Mouse (Mus musculus) embryonic facial prominence, embryonic 12.5 days (tissue): ENCODE data around the gene Capn1. TPM values are rescaled to one million over a fixed set of nuclear protein-coding genes. Genes with fewer than 3 reads are reported as not detected.

Experiments used
- ATAC-seq: fragments of 200-750 bp; cut with Nextera tagmentation; 2 replicates; pipeline ENCODE4 v1.8.0; 2017; ENCODE audit not compliant: insufficient number of reproducible peaks, insufficient read depth, low FRiP score, low TSS enrichment
- H3K27ac ChIP-seq: fragments of 300-500 bp; sonication (generic); 2 replicates; pipeline ENCODE4 v1.5.1; 2016; ENCODE audit warnings: mild to moderate bottlenecking
- H3K27me3 ChIP-seq: fragments of 300-500 bp; sonication (generic); 2 replicates; pipeline ENCODE4 v1.6.1; 2016; ENCODE audit warnings: mild to moderate bottlenecking, moderate library complexity
- H3K36me3 ChIP-seq: fragments of 300-500 bp; sonication (generic); 2 replicates; pipeline ENCODE4 v1.6.1; 2016; ENCODE audit warnings: mild to moderate bottlenecking
- H3K4me1 ChIP-seq: fragments of 300-500 bp; sonication (generic); 2 replicates; pipeline ENCODE4 v1.6.1; 2016
- H3K4me2 ChIP-seq: fragments of 300-500 bp; sonication (generic); replicated peaks from 2 replicates; pipeline ENCODE4 v1.6.1; 2016; ENCODE audit warnings: mild to moderate bottlenecking, moderate library complexity
- H3K4me3 ChIP-seq: fragments of 300-500 bp; sonication (generic); 2 replicates; pipeline ENCODE4 v1.5.1; 2016; ENCODE audit warnings: mild to moderate bottlenecking
- H3K9ac ChIP-seq: fragments of 300-500 bp; sonication (generic); 2 replicates; pipeline ENCODE4 v1.6.1; 2016; ENCODE audit warnings: mild to moderate bottlenecking, moderate library complexity
- H3K9me3 ChIP-seq: fragments of 300-500 bp; sonication (generic); 2 replicates; pipeline ENCODE4 v1.6.1; 2016; ENCODE audit warnings: mild to moderate bottlenecking, moderate library complexity
- WGBS: fragments of 180-500 bp; shearing (Covaris S2); methylation state at CpG from one replicate; pipeline ENCODE4 v1.1.7; 2016; 5-methylcytosine and 5-hydroxymethylcytosine counted together
- polyA plus RNA-seq: library from polyadenylated mRNA; unstranded; fragments of >200 nt; fragmentation: Nextera tagmentation; extraction: Ambion mirVana; gene quantifications from 2 replicates; pipeline ENCODE4 v1.2.1, GENCODE M21; 2016

The Capn1 gene
- polyA plus RNA-seq, 1 experiment from 2014 or later, result 7.7 TPM

DNA sequence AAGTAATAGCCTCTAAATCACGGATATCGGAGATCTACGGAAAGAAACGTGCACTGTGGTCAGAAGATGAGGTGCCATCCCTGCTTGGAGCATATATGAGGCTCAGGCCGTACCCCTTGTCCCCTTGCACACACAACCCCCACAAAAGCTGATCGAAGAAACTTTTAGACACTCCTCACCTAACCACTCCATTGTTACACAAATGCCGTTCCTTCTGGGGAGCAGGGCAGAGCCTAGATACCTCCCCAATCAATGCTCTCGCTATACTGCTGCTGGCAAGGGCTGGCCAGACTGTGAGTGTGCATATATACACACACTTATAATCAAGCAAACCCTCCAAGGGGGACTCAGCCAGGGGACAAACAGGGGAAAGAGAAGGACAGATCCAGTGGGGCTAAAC lies 6.6 kb downstream of the Capn1 start:
- no peak overlapping the region for H3K27ac ChIP-seq
- H3K4me1 ChIP-seq, result no peaks in the 10 kb centered on the region
- no peak overlapping the region for H3K4me3 ChIP-seq
- no peak overlapping the region for H3K4me2 ChIP-seq
- no peaks in the 10 kb centered on the region for H3K36me3 ChIP-seq
- no peaks in the 10 kb centered on the region for H3K9me3 ChIP-seq
- no peak for ATAC-seq
- H3K27me3 ChIP-seq, result 0 out of 2 replicates have a peak, but pooled peaks cover 1% of the 10 kb centered on the region
- H3K9ac ChIP-seq, result no peak overlapping the region
- WGBS, result 74% methylated on average over 8 of the region's 8 CpGs

- no peaks in the 10 kb centered on the region for H3K36me3 ChIP-seq
- no peak overlapping the region for H3K27ac ChIP-seq
- no peaks in the 10 kb centered on the region for H3K27me3 ChIP-seq
- 84% methylated on average over 13 of the region's 13 CpGs for WGBS
- H3K9me3 ChIP-seq, result no peaks in the 10 kb centered on the region
- H3K4me1 ChIP-seq, result no peaks in the 10 kb centered on the region
- no peak for ATAC-seq
- no peak overlapping the region for H3K4me3 ChIP-seq
- H3K9ac ChIP-seq, result no peak overlapping the region
- H3K4me2 ChIP-seq, result no peak overlapping the region
These were observed 8.7 kb downstream of the Capn1 start for GRCm38 (mm10) chr19:6007013-6007412.

DNA sequence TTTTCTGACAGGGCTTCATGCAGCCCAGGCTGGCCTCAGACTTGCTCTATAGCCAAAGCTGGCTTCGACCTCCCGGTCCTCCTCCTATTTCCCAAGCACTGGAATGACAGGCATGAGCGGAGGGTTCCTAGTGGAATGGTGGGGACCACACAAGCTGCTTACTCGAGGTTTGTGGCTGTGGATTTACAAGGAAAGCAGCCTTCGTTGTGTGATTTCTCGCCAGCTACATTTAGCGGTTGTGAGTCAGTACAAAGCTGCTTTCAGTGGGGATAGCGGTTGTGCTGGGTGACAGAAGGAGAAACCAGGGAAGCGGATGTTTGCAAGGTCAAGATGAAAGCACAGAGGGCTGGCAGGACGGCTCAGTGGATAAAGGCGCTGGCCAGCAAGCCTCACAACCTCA lies 10.2 kb downstream of the Capn1 start:
- H3K4me1 ChIP-seq, result no peaks in the 10 kb centered on the region
- ATAC-seq, result no peak

GRCm38 (mm10) chr19:5999969-6000368 lies 15.7 kb downstream of the Capn1 start:
- Histone ChIP-seq H3K27ac (no peak overlapping the region), H3K9me3 (no peaks in the 10 kb centered on the region), H3K4me3 (no peak overlapping the region), H3K4me2 (no peak overlapping the region), H3K36me3 (no peaks in the 10 kb centered on the region), H3K9ac (no peak overlapping the region), H3K4me1 (no peaks in the 10 kb centered on the region), H3K27me3 (no peaks in the 10 kb centered on the region)
- ATAC-seq, result no peak
- WGBS, result 76% methylated on average over 5 of the region's 5 CpGs

More for the DNA sequence above, 10.2 kb downstream of the Capn1 start:
- no peaks in the 10 kb centered on the region for H3K9me3 ChIP-seq
- no peak overlapping the region for H3K27ac ChIP-seq
- no peaks in the 10 kb centered on the region for H3K27me3 ChIP-seq
- WGBS, result 66% methylated on average over 11 of the region's 11 CpGs
- no peak overlapping the region for H3K4me3 ChIP-seq
- H3K36me3 ChIP-seq, result no peaks in the 10 kb centered on the region
- no peak overlapping the region for H3K4me2 ChIP-seq
- H3K9ac ChIP-seq, result no peak overlapping the region

GRCm38 (mm10) chr19:5998180-5998579 lies 17.5 kb downstream of the Capn1 start:
- no peak for ATAC-seq
- Histone ChIP-seq H3K27me3 (no peaks in the 10 kb centered on the region), H3K4me3 (no peak overlapping the region), H3K36me3 (no peaks in the 10 kb centered on the region), H3K4me1 (no peaks in the 10 kb centered on the region), H3K4me2 (no peak overlapping the region), H3K27ac (no peak overlapping the region), H3K9me3 (no peaks in the 10 kb centered on the region), H3K9ac (no peak overlapping the region)
- WGBS, result 67% methylated on average over 3 of the region's 3 CpGs

DNA sequence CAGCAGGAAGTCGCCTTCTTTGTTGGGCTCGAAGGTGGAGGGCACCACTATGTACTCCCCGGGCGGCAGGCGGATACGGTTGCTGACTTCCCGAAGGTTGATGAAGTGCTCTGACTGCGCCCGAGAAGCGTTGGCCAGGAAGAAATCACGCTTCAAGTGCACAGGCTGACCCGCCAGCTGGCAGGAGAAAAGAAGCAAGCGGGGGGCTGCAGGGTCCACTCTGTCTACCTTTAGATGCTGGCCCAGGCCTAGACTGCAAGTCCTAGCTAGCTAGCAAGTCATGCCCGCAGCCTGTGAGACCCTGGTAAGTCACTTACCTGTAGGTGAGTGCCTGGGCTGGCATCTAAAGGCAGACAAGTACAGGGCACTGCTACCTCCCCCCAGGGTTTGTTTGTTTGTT lies 21.0 kb downstream of the Capn1 start:
- H3K36me3 ChIP-seq, result no peaks in the 10 kb centered on the region
- H3K9me3 ChIP-seq, result no peaks in the 10 kb centered on the region
- no peaks in the 10 kb centered on the region for H3K4me1 ChIP-seq
- no peak overlapping the region for H3K4me3 ChIP-seq
- no peak overlapping the region for H3K9ac ChIP-seq
- no peak overlapping the region for H3K4me2 ChIP-seq
- WGBS, result 84% methylated on average over 14 of the region's 14 CpGs
- no peaks in the 10 kb centered on the region for H3K27me3 ChIP-seq
- ATAC-seq, result no peak
- no peak overlapping the region for H3K27ac ChIP-seq

DNA sequence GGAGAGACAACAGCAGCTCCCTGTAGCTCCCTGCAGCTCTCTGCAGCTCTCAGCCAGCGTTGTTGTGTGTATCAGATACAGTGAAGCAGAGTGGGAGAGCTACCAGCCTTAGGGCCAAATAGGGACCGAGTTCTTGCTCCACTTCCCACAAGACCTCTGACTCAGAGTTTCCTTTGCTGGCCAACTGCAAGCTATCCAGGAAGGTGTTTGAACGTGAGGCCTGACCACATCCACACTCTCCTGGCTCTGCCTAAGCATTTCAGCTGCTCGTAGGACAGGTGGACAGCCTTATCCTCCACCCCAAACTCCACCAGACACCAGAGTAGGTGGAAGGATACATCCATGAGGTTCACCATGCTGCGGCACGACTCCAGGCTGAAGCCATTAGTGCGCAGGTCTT lies 23.7 kb downstream of the Capn1 start:
- no peak overlapping the region for H3K9ac ChIP-seq
- ATAC-seq, result no peak
- H3K4me2 ChIP-seq, result no peak overlapping the region
- H3K27ac ChIP-seq, result no peak overlapping the region
- H3K4me3 ChIP-seq, result no peak overlapping the region
- H3K4me1 ChIP-seq, result peaks cover 7% of the 10 kb centered on the region
- H3K9me3 ChIP-seq, result no peaks in the 10 kb centered on the region
- 85% methylated on average over 7 of the region's 7 CpGs for WGBS
- H3K27me3 ChIP-seq, result no peaks in the 10 kb centered on the region
- no peaks in the 10 kb centered on the region for H3K36me3 ChIP-seq

DNA sequence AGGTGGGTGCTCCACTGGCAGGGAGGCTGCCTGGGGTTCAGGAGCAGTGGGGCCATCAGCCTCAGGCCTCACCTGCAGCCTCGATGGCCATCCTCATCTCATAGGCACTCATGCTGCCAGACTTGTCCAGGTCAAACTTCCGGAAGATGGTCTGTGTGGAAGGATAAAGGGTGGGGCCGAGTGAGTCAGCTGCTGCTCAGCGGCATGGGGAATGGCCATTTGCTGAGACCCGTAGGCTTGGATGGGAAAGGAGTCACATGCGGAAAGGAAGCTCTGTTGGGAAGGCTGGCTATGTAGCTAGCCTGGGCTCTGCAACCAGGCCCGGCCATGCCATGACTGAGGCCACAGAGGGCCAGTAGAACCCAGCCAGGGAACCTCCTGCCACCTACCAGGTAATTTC lies 24.2 kb downstream of the Capn1 start:
- Histone ChIP-seq H3K4me1 (peaks cover 7% of the 10 kb centered on the region), H3K9ac (no peak overlapping the region), H3K4me2 (no peak overlapping the region), H3K36me3 (no peaks in the 10 kb centered on the region), H3K27ac (0 out of 2 replicates have a peak overlapping the region, but pooled peaks have one; percentile 23), H3K9me3 (no peaks in the 10 kb centered on the region), H3K4me3 (no peak overlapping the region), H3K27me3 (no peaks in the 10 kb centered on the region)
- no peak for ATAC-seq
- 88% methylated on average over 7 of the region's 7 CpGs for WGBS

- no peak overlapping the region for H3K9ac ChIP-seq
- H3K27me3 ChIP-seq, result no peaks in the 10 kb centered on the region
- H3K36me3 ChIP-seq, result no peaks in the 10 kb centered on the region
- H3K4me3 ChIP-seq, result no peak overlapping the region
- 72% methylated on average over 1 of the region's 1 CpGs for WGBS
- no peak for ATAC-seq
- H3K27ac ChIP-seq, result 0 out of 2 replicates have a peak overlapping the region, but pooled peaks have one; percentile 23
- H3K4me1 ChIP-seq, result peaks cover 7% of the 10 kb centered on the region
- H3K9me3 ChIP-seq, result no peaks in the 10 kb centered on the region
- H3K4me2 ChIP-seq, result no peak overlapping the region
These were observed 24.8 kb downstream of the Capn1 start for GRCm38 (mm10) chr19:5990921-5991320.

DNA sequence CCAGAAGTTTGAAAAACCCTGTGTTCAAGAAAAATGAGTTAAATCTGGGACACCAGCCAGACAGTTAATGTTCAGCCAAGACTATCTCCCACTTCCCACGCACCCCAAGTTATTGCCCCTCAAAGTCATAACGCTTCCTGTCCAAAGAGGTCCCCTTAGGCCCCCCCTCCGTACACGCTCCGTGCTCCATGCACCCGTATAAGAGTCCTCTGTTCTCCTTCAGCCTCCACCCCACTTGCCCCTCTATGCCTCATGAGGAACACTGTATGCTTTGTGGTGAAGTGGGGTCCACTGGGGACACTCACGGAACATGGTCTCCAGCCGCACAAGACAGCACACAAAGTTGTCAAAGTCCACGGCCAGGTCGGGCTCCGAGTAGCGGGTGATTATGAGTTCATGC lies 25.7 kb downstream of the Capn1 start:
- peaks cover 7% of the 10 kb centered on the region for H3K4me1 ChIP-seq
- no peak overlapping the region for H3K4me2 ChIP-seq
- WGBS, result 93% methylated on average over 12 of the region's 12 CpGs
- no peak overlapping the region for H3K9ac ChIP-seq
- H3K9me3 ChIP-seq, result no peaks in the 10 kb centered on the region
- H3K36me3 ChIP-seq, result no peaks in the 10 kb centered on the region
- no peak overlapping the region for H3K4me3 ChIP-seq
- H3K27ac ChIP-seq, result no peak overlapping the region; the same call in 1 of the 2 replicates
- ATAC-seq, result no peak
- H3K27me3 ChIP-seq, result no peaks in the 10 kb centered on the region

- Histone ChIP-seq H3K9ac (no peak overlapping the region), H3K4me1 (peaks cover 7% of the 10 kb centered on the region), H3K27me3 (no peaks in the 10 kb centered on the region), H3K27ac (0 out of 2 replicates have a peak overlapping the region, but pooled peaks have one; percentile 36), H3K9me3 (no peaks in the 10 kb centered on the region), H3K36me3 (no peaks in the 10 kb centered on the region), H3K4me3 (no peak overlapping the region), H3K4me2 (peak overlapping the region; percentile 41; the same call in 1 of the 2 replicates)
- ATAC-seq, result no peak
- 76% methylated on average over 6 of the region's 6 CpGs for WGBS
These were observed 26.1 kb downstream of the Capn1 start for GRCm38 (mm10) chr19:5989585-5989984.

GRCm38 (mm10) chr19:5988815-5989452 lies 26.8 kb downstream of the Capn1 start:
- H3K4me1 ChIP-seq, result peaks cover 7% of the 10 kb centered on the region
- H3K36me3 ChIP-seq, result no peaks in the 10 kb centered on the region
- no peaks in the 10 kb centered on the region for H3K9me3 ChIP-seq
- no peak overlapping the region for H3K4me3 ChIP-seq
- peak overlapping the region; percentile 52 for H3K9ac ChIP-seq
- no peaks in the 10 kb centered on the region for H3K27me3 ChIP-seq
- 3% methylated on average over 10 of the region's 13 CpGs for WGBS
- H3K27ac ChIP-seq, result 0 out of 2 replicates have a peak overlapping the region, but pooled peaks have one; percentile 36
- H3K4me2 ChIP-seq, result peak overlapping the region; percentile 41
- peak; percentile 71 for ATAC-seq
